Mouse (Mus musculus): ENCODE measurements at regions not wholly inside any gene's neighbourhood (a gene's known extent, or its start where the extent isn't known, plus 50 kb on each side); places are given as distances from the start of the nearest gene placed in this dataset.

- no peak for DNase-seq
- WGBS, result 43% methylated on average over 4 of the region's 4 CpGs
- Histone ChIP-seq H3K4me3 (no peak overlapping the region), H3K4me1 (ENCODE audit: control insufficient read depth, insufficient read depth, low read length) (no peaks in the 10 kb centered on the region), H3K9ac (ENCODE audit: low read depth, low read length) (no peak overlapping the region), H3K79me2 (replicated peaks; ENCODE audit: control insufficient read depth, insufficient read depth, low read length) (no peaks in the 10 kb centered on the region), H3K27me3 (ENCODE audit: control insufficient read depth, insufficient read depth, low read length) (no peaks in the 10 kb centered on the region), H3K27ac (no peak overlapping the region), H3K36me3 (ENCODE audit: control insufficient read depth, insufficient read depth, low read length) (no peaks in the 10 kb centered on the region)
- TF ChIP-seq POLR2A (IDR thresholded peaks at IDR 0.05; ENCODE audit: insufficient read depth, low read depth, low read length) (no peak), EP300 (IDR thresholded peaks at IDR 0.05; ENCODE audit: insufficient read depth, low read depth, low read length) (no peak), CTCF (IDR thresholded peaks at IDR 0.05) (peak; percentile 81)
- intact Hi-C loops (cut with DNase I), result loop anchor here (2.0 to 5.0 kb wide), 2 partner anchors 519 to 623 kb away; no protein-coding TSS in a partner anchor
These were observed 167.5 kb upstream of the Sash1 start for GRCm38 (mm10) chr10:9053371-9053770.

DNA sequence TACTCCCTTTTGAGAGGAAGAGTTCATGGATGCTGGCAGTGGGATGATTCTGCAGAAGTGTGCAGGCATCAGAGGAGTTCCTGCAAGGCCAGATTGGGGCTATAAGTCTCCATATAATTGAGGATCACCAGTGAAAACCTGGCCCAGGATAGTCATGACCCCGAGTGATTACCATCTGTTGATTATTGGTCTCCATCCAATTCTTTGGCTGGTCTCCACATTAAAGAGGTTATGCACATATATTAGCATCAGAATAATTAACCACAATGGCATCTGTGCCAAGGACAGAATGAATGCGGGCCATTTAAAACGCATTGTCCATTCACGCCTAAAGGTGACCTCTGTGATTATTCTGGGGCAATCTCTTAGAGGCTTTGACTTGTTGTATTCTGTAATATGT is 161.5 kb upstream of the Sash1 start:
- H3K9ac ChIP-seq (ENCODE audit: low read depth, low read length), result no peak overlapping the region
- H3K36me3 ChIP-seq (ENCODE audit: control insufficient read depth, insufficient read depth, low read length), result no peaks in the 10 kb centered on the region
- no peak for TF ChIP-seq CTCF (IDR thresholded peaks at IDR 0.05)
- no peak for TF ChIP-seq EP300 (IDR thresholded peaks at IDR 0.05; ENCODE audit: insufficient read depth, low read depth, low read length)
- no peak for TF ChIP-seq POLR2A (IDR thresholded peaks at IDR 0.05; ENCODE audit: insufficient read depth, low read depth, low read length)
- no peak for DNase-seq
- no peaks in the 10 kb centered on the region for H3K79me2 ChIP-seq (replicated peaks; ENCODE audit: control insufficient read depth, insufficient read depth, low read length)
- H3K27me3 ChIP-seq (ENCODE audit: control insufficient read depth, insufficient read depth, low read length), result no peaks in the 10 kb centered on the region
- 90% methylated on average over 4 of the region's 4 CpGs for WGBS
- H3K4me1 ChIP-seq (ENCODE audit: control insufficient read depth, insufficient read depth, low read length), result no peaks in the 10 kb centered on the region
- no peak overlapping the region for H3K27ac ChIP-seq
- intact Hi-C loops (cut with DNase I), result no loop called here
- H3K4me3 ChIP-seq, result no peak overlapping the region

DNA sequence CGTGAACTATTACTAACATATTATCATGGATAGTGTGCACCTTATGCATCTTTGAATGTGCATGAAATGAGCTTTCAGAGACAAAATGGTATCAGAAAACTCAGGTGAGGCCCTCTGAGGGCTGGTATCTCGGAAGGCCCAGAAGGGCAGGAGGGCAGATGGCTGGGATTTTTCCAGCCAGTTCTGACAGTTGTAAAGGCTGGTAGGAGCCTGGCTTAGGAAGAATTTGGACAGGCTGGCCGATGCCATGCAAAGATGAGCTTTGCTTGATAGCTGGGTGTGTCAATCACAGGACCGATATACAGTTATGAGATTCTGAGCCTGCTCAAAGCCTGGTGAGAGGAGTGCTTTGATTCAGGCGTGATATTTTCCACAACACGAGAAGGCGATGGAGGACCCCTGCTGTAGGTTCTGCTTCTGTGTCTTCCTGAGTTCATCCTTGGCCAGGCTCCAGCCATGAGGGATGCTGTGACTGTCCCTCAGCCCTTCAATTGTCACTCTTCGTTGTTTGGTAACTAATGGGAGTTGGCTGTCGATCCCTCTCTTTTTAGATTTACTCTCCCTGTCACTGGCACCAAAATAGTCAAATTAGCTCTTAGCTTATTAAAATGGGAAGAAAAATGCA is 159.0 kb upstream of the Sash1 start:
- H3K27ac ChIP-seq, result no peak overlapping the region
- no peaks in the 10 kb centered on the region for H3K4me1 ChIP-seq (ENCODE audit: control insufficient read depth, insufficient read depth, low read length)
- no peak for DNase-seq
- no peaks in the 10 kb centered on the region for H3K79me2 ChIP-seq (replicated peaks; ENCODE audit: control insufficient read depth, insufficient read depth, low read length)
- H3K27me3 ChIP-seq (ENCODE audit: control insufficient read depth, insufficient read depth, low read length), result no peaks in the 10 kb centered on the region
- H3K9ac ChIP-seq (ENCODE audit: low read depth, low read length), result no peak overlapping the region
- TF ChIP-seq POLR2A (IDR thresholded peaks at IDR 0.05; ENCODE audit: insufficient read depth, low read depth, low read length) (no peak), CTCF (IDR thresholded peaks at IDR 0.05) (no peak), EP300 (IDR thresholded peaks at IDR 0.05; ENCODE audit: insufficient read depth, low read depth, low read length) (no peak)
- WGBS, result 81% methylated on average over 9 of the region's 9 CpGs
- intact Hi-C loops (cut with DNase I), result no loop called here
- no peaks in the 10 kb centered on the region for H3K36me3 ChIP-seq (ENCODE audit: control insufficient read depth, insufficient read depth, low read length)
- H3K4me3 ChIP-seq, result no peak overlapping the region

DNA sequence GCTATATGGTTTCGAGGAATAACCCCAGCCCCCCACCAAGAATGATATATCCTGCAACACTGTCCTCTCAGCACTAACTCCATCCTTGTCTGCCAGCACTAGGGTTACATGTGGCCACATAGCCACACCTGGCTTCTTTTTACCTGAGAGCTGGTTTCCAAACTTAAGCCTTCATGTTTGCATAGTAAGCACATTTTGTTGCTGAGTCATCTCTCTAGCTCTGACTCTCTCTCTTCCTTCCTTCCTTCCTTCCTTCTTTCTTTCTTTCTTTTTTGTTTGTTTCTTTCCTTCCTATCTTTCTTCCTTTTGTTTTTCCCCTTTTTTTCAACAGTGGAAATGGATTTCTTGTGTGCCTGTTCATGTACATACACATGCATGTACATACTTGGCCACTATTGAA is 157.6 kb upstream of the Sash1 start:
- Histone ChIP-seq H3K36me3 (ENCODE audit: control insufficient read depth, insufficient read depth, low read length) (no peaks in the 10 kb centered on the region), H3K4me3 (no peak overlapping the region), H3K27ac (no peak overlapping the region), H3K4me1 (ENCODE audit: control insufficient read depth, insufficient read depth, low read length) (no peaks in the 10 kb centered on the region), H3K27me3 (ENCODE audit: control insufficient read depth, insufficient read depth, low read length) (no peaks in the 10 kb centered on the region), H3K79me2 (replicated peaks; ENCODE audit: control insufficient read depth, insufficient read depth, low read length) (no peaks in the 10 kb centered on the region), H3K9ac (ENCODE audit: low read depth, low read length) (no peak overlapping the region)
- no peak for DNase-seq
- TF ChIP-seq EP300 (IDR thresholded peaks at IDR 0.05; ENCODE audit: insufficient read depth, low read depth, low read length) (no peak), CTCF (IDR thresholded peaks at IDR 0.05) (no peak), POLR2A (IDR thresholded peaks at IDR 0.05; ENCODE audit: insufficient read depth, low read depth, low read length) (no peak)
- WGBS, result 91% methylated on average over 1 of the region's 1 CpGs
- intact Hi-C loops (cut with DNase I), result no loop called here

GRCm38 (mm10) chr10:9030486-9030885 is 144.6 kb upstream of the Sash1 start:
- no peak for TF ChIP-seq CTCF (IDR thresholded peaks at IDR 0.05)
- no peak overlapping the region for H3K27ac ChIP-seq
- H3K27me3 ChIP-seq (ENCODE audit: control insufficient read depth, insufficient read depth, low read length), result no peaks in the 10 kb centered on the region
- no peak overlapping the region for H3K9ac ChIP-seq (ENCODE audit: low read depth, low read length)
- no peak overlapping the region for H3K4me3 ChIP-seq
- intact Hi-C loops (cut with DNase I), result no loop called here
- no peaks in the 10 kb centered on the region for H3K36me3 ChIP-seq (ENCODE audit: control insufficient read depth, insufficient read depth, low read length)
- no peaks in the 10 kb centered on the region for H3K4me1 ChIP-seq (ENCODE audit: control insufficient read depth, insufficient read depth, low read length)
- H3K79me2 ChIP-seq (replicated peaks; ENCODE audit: control insufficient read depth, insufficient read depth, low read length), result no peaks in the 10 kb centered on the region
- 73% methylated on average over 6 of the region's 6 CpGs for WGBS
- no peak for DNase-seq

DNA sequence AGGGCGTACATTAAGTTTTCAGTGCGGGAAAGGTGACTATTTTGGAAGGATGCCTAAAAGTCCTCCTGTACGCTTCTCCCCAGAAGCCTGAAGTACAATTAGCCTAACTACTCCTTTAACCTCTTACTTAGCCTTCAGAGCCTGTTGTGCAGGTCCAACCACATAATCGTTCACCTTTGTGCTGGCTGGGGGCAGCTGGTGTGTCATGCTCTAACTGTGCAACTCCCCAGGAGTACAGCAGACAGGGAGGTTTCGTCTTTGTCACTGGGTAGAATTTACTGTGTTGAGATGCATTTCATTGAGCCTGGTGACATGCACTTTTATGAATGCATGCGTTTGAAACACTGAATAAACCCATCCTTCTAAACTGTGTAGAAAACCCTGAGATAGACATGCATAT is 143.6 kb upstream of the Sash1 start:
- Histone ChIP-seq H3K79me2 (replicated peaks; ENCODE audit: control insufficient read depth, insufficient read depth, low read length) (no peaks in the 10 kb centered on the region), H3K9ac (ENCODE audit: low read depth, low read length) (no peak overlapping the region), H3K27me3 (ENCODE audit: control insufficient read depth, insufficient read depth, low read length) (no peaks in the 10 kb centered on the region), H3K27ac (no peak overlapping the region), H3K36me3 (ENCODE audit: control insufficient read depth, insufficient read depth, low read length) (no peaks in the 10 kb centered on the region), H3K4me1 (ENCODE audit: control insufficient read depth, insufficient read depth, low read length) (no peaks in the 10 kb centered on the region), H3K4me3 (no peak overlapping the region)
- intact Hi-C loops (cut with DNase I), result no loop called here
- TF ChIP-seq POLR2A (IDR thresholded peaks at IDR 0.05; ENCODE audit: insufficient read depth, low read depth, low read length) (no peak), EP300 (IDR thresholded peaks at IDR 0.05; ENCODE audit: insufficient read depth, low read depth, low read length) (no peak), CTCF (IDR thresholded peaks at IDR 0.05) (no peak)
- WGBS, result 89% methylated on average over 6 of the region's 6 CpGs
- DNase-seq, result no peak

All from heart, adult 2 months (tissue).